Mouse (Mus musculus) adrenal gland, adult 18-20 months (tissue): Measurements from ENCODE around the gene Fbxo10. TPM values are rescaled to one million over a fixed set of nuclear protein-coding genes. Genes with fewer than 3 reads are reported as not detected.
"Not testable (repeated sequence)": the region's sequence is repeated elsewhere in the genome, so short reads cannot be mapped to it uniquely, and the experiment has no call there.

Experiments
- DNase-seq, 2 experiments: peaks; one replicate each; pipeline ENCODE4 v3.0.0; 2021 to 2022; ENCODE audit warnings: low spot score in 2 of 2
- total RNA-seq, 2 experiments: library from RNA; stranded (reverse); gene quantifications; 1 replicate in 1 of 2; 2 replicates in 1 of 2; pipeline ENCODE4 v1.2.3; 2021

Fbxo10 gene
- total RNA-seq, 2 experiments from 2014 or later = 6.9 to 8.3 TPM

GRCm38 (mm10) chr4:45054862-45055261, 29.5 kb downstream of the Fbxo10 start:
- no peak for DNase-seq

GRCm38 (mm10) chr4:45047956-45048355, 36.4 kb downstream of the Fbxo10 start:
- no peak for DNase-seq

GRCm38 (mm10) chr4:45047286-45047887, 37.0 kb downstream of the Fbxo10 start:
- no peak for DNase-seq

GRCm38 (mm10) chr4:45046679-45047078, 37.7 kb downstream of the Fbxo10 start:
- no peak for DNase-seq

GRCm38 (mm10) chr4:45040795-45041194, 43.6 kb downstream of the Fbxo10 start:
- DNase-seq = no peak

- not testable (repeated sequence) for DNase-seq
These were observed 44.9 kb downstream of the Fbxo10 start for GRCm38 (mm10) chr4:45039546-45039945.

GRCm38 (mm10) chr4:45038879-45039278, 45.5 kb downstream of the Fbxo10 start:
- DNase-seq = not testable (repeated sequence)

- no peak for DNase-seq
These were observed 46.7 kb downstream of the Fbxo10 start for GRCm38 (mm10) chr4:45037455-45038410.

- DNase-seq = no peak
These were observed 47.8 kb downstream of the Fbxo10 start for GRCm38 (mm10) chr4:45036571-45036970.

GRCm38 (mm10) chr4:45036048-45036447, 48.4 kb downstream of the Fbxo10 start:
- no peak for DNase-seq

GRCm38 (mm10) chr4:45034693-45035628, 49.4 kb downstream of the Fbxo10 start:
- peak; percentile 42 to 58 for DNase-seq

GRCm38 (mm10) chr4:45032586-45032985, 51.8 kb downstream of the Fbxo10 start:
- DNase-seq = no peak

GRCm38 (mm10) chr4:45026459-45026858, 57.9 kb downstream of the Fbxo10 start:
- DNase-seq = no peak

GRCm38 (mm10) chr4:45019009-45019408, 65.4 kb downstream of the Fbxo10 start:
- no peak for DNase-seq

GRCm38 (mm10) chr4:45018452-45018980, 65.9 kb downstream of the Fbxo10 start, which contains the start of gene Polr1e:
Gene Polr1e, plus strand, starts transcription at chr4:45018583.
- peak; percentile 90 to 92 for DNase-seq

- peak; percentile 51 to 61 for DNase-seq
These were observed 68.8 kb downstream of the Fbxo10 start for GRCm38 (mm10) chr4:45015615-45016014.

GRCm38 (mm10) chr4:45013537-45013936, 70.9 kb downstream of the Fbxo10 start:
- no peak for DNase-seq

- DNase-seq = peak in 1 of 2 experiments; percentile 26
These were observed 71.4 kb downstream of the Fbxo10 start for GRCm38 (mm10) chr4:45013031-45013431.

GRCm38 (mm10) chr4:45012105-45012975, 72.1 kb downstream of the Fbxo10 start, which contains the start of gene Zbtb5:
Gene Zbtb5, minus strand, starts transcription at chr4:45012412.
- peak; percentile 91 for DNase-seq
